Mouse (Mus musculus) G1E (cell line): ENCODE results near the gene Gm3646. TPM values are rescaled to one million over a fixed set of nuclear protein-coding genes. Genes with fewer than 3 reads are reported as not detected.

ENCODE experiments used
- ATAC-seq: 2 replicates; pipeline ENCODE4 v1.8.0; 2016; ENCODE audit warnings: mild to moderate bottlenecking; ENCODE audit not compliant: insufficient number of reproducible peaks, poor library complexity, low FRiP score, severe bottlenecking; ENCODE audit errors: extremely low read depth
- DNase-seq: peaks from one replicate; pipeline ENCODE4 v3.0.0; 2012; ENCODE audit warnings: low spot score
- H3K27me3 ChIP-seq: 2 replicates; pipeline ENCODE4 v1.6.1; 2012; ENCODE audit warnings: mild to moderate bottlenecking, low read length, inconsistent platforms; ENCODE audit not compliant: insufficient read depth
- H3K36me3 ChIP-seq: replicated peaks from 2 replicates; pipeline ENCODE3; 2012; ENCODE audit warnings: mild to moderate bottlenecking, inconsistent platforms
- H3K4me1 ChIP-seq: 2 replicates; pipeline ENCODE4 v1.6.1; 2012; ENCODE audit warnings: low read depth, low read length, inconsistent platforms, mixed read lengths; ENCODE audit not compliant: insufficient read depth
- H3K4me3 ChIP-seq: 2 replicates; pipeline ENCODE4 v1.5.1; 2012; ENCODE audit warnings: low read depth, mild to moderate bottlenecking, inconsistent platforms, low read length, moderate library complexity, mixed read lengths
- H3K9me3 ChIP-seq: replicated peaks from 2 replicates; pipeline ENCODE4 v1.6.1; 2012; ENCODE audit warnings: inconsistent platforms
- CTCF ChIP-seq: IDR thresholded peaks from 2 replicates; pipeline ENCODE4 v1.5.1; 2012; ENCODE audit warnings: low read depth, low read length, inconsistent platforms, mixed read lengths
- GATA1 ChIP-seq: IDR thresholded peaks from 2 replicates; pipeline ENCODE4 v1.6.1; 2012; ENCODE audit warnings: borderline replicate concordance, low read length, inconsistent platforms, mixed read lengths
- GATA2 ChIP-seq: IDR thresholded peaks from 2 replicates; pipeline ENCODE4 v1.6.1; 2012; ENCODE audit warnings: low read depth, low read length, inconsistent platforms, borderline replicate concordance
- POLR2AphosphoS5 ChIP-seq: IDR thresholded peaks from 2 replicates; pipeline ENCODE4 v1.6.1; 2012; ENCODE audit warnings: low read depth, low read length, inconsistent platforms; ENCODE audit not compliant: insufficient replicate concordance
- TAL1 ChIP-seq: conservative IDR thresholded peaks from 2 replicates; pipeline ENCODE4 v1.6.1; 2012; ENCODE audit warnings: low read depth, low read length, inconsistent platforms, mixed read lengths
- polyA plus RNA-seq: library from polyadenylated mRNA; stranded (reverse); fragments of >175 nt; gene quantifications from 2 replicates; pipeline ENCODE4 v1.2.3, GENCODE M21; 2012
- total RNA-seq, 2 experiments: library from RNA; stranded (forward) in 1 of 2; stranded (reverse) in 1 of 2; fragments of 200-1000 nt in 1 of 2; fragments of >200 nt in 1 of 2; fragmentation: Nextera tagmentation in 1 of 2; gene quantifications; 2 replicates each; pipeline ENCODE4 v1.2.3; 2014 to 2017

The Gm3646 gene
- total and polyA plus RNA-seq, 3 experiments, result not detected

- no peak overlapping the region for H3K4me3 ChIP-seq
- H3K4me1 ChIP-seq, result no peaks in the 10 kb centered on the region
- ATAC-seq, result no peak
- TF ChIP-seq TAL1 (no peak), CTCF (no peak), POLR2AphosphoS5 (no peak), GATA2 (no peak), GATA1 (no peak)
- peaks cover 3% of the 10 kb centered on the region; the same call in 1 of the 2 replicates for H3K27me3 ChIP-seq
- DNase-seq, result no peak
- no peaks in the 10 kb centered on the region for H3K9me3 ChIP-seq
- H3K36me3 ChIP-seq, result no peaks in the 10 kb centered on the region
Observed at GRCm38 (mm10) chr1:39839838-39840237, 34.7 kb upstream of the Gm3646 start.

GRCm38 (mm10) chr1:39839217-39839616 lies 34.1 kb upstream of the Gm3646 start:
- ATAC-seq, result no peak
- TF ChIP-seq POLR2AphosphoS5, result no peak
- no peak for TF ChIP-seq TAL1
- TF ChIP-seq GATA2, result no peak
- TF ChIP-seq CTCF, result no peak
- no peak for TF ChIP-seq GATA1

GRCm38 (mm10) chr1:39838487-39839169 lies 33.5 kb upstream of the Gm3646 start:
- ATAC-seq (no peak), DNase-seq (no peak)
- Histone ChIP-seq H3K36me3 (no peaks in the 10 kb centered on the region), H3K9me3 (no peaks in the 10 kb centered on the region), H3K4me1 (no peaks in the 10 kb centered on the region), H3K4me3 (no peak overlapping the region), H3K27me3 (peaks cover 3% of the 10 kb centered on the region; the same call in 1 of the 2 replicates)
- TF ChIP-seq GATA1 (no peak), POLR2AphosphoS5 (no peak)

More at GRCm38 (mm10) chr1:39839217-39839616, 34.1 kb upstream of the Gm3646 start:
- Histone ChIP-seq H3K4me3 (no peak overlapping the region), H3K9me3 (no peaks in the 10 kb centered on the region), H3K27me3 (peaks cover 3% of the 10 kb centered on the region; the same call in 1 of the 2 replicates), H3K36me3 (no peaks in the 10 kb centered on the region), H3K4me1 (no peaks in the 10 kb centered on the region)
- no peak for DNase-seq

- H3K27me3 ChIP-seq, result no peaks in the 10 kb centered on the region
- DNase-seq (no peak), ATAC-seq (no peak)
- no peak overlapping the region for H3K4me3 ChIP-seq
- no peaks in the 10 kb centered on the region for H3K4me1 ChIP-seq
- H3K9me3 ChIP-seq, result no peaks in the 10 kb centered on the region
- TF ChIP-seq CTCF (no peak), POLR2AphosphoS5 (no peak), TAL1 (no peak), GATA2 (no peak)
- H3K36me3 ChIP-seq, result no peaks in the 10 kb centered on the region
Observed at GRCm38 (mm10) chr1:39831594-39832039, 26.5 kb upstream of the Gm3646 start.

- no peaks in the 10 kb centered on the region for H3K27me3 ChIP-seq
- ATAC-seq (no peak), DNase-seq (no peak)
- no peaks in the 10 kb centered on the region for H3K36me3 ChIP-seq
- H3K9me3 ChIP-seq, result no peaks in the 10 kb centered on the region
- H3K4me3 ChIP-seq, result no peak overlapping the region
- TF ChIP-seq GATA2 (no peak), TAL1 (no peak), POLR2AphosphoS5 (no peak), GATA1 (no peak), CTCF (no peak)
- no peaks in the 10 kb centered on the region for H3K4me1 ChIP-seq
Observed at GRCm38 (mm10) chr1:39830786-39831593, 25.9 kb upstream of the Gm3646 start.

- no peak for ATAC-seq
- TF ChIP-seq POLR2AphosphoS5 (no peak), GATA2 (no peak)
- Histone ChIP-seq H3K27me3 (no peaks in the 10 kb centered on the region), H3K9me3 (no peaks in the 10 kb centered on the region), H3K36me3 (no peaks in the 10 kb centered on the region), H3K4me3 (no peak overlapping the region), H3K4me1 (no peaks in the 10 kb centered on the region)
- no peak for DNase-seq
Observed at GRCm38 (mm10) chr1:39824902-39825301, 19.8 kb upstream of the Gm3646 start.
